Mouse (Mus musculus) limb, embryonic 11.5 days (tissue): ENCODE measurements at regions not wholly inside any gene's neighbourhood (a gene's known extent, or its start where the extent isn't known, plus 50 kb on each side); places are given as distances from the start of the nearest gene placed in this dataset.

Source experiments
- ATAC-seq: fragments of 200-750 bp; cut with Nextera tagmentation; 2 replicates; pipeline ENCODE4 v1.8.0; 2017; ENCODE audit warnings: low read depth; ENCODE audit not compliant: insufficient number of reproducible peaks, low FRiP score, low TSS enrichment
- DNase-seq: peaks from one replicate; pipeline ENCODE4 v3.0.0-alpha.2; 2015; ENCODE audit warnings: low spot score
- H3K27ac ChIP-seq: fragments of 300-500 bp; sonication (generic); replicated peaks from 2 replicates; pipeline ENCODE4 v1.5.1; 2014; ENCODE audit warnings: low read depth, mild to moderate bottlenecking, low read length
- H3K27me3 ChIP-seq: fragments of 300-500 bp; sonication (generic); 2 replicates; pipeline ENCODE4 v1.6.1; 2014; ENCODE audit warnings: mild to moderate bottlenecking, low read length, mixed read lengths; ENCODE audit not compliant: control insufficient read depth, insufficient read depth
- H3K36me3 ChIP-seq: fragments of 300-500 bp; sonication (generic); 2 replicates; pipeline ENCODE4 v1.6.1; 2014; ENCODE audit warnings: mild to moderate bottlenecking, low read length, moderate library complexity, mixed read lengths; ENCODE audit not compliant: control insufficient read depth, insufficient read depth
- H3K4me1 ChIP-seq: fragments of 300-500 bp; sonication (generic); 2 replicates; pipeline ENCODE4 v1.6.1; 2014; ENCODE audit warnings: low read length, mixed read lengths; ENCODE audit not compliant: control insufficient read depth, insufficient read depth
- H3K4me2 ChIP-seq: fragments of 300-500 bp; sonication (generic); 2 replicates; pipeline ENCODE4 v1.6.1; 2014; ENCODE audit warnings: low read depth, mild to moderate bottlenecking, moderate library complexity; ENCODE audit not compliant: severe bottlenecking
- H3K4me3 ChIP-seq: fragments of 300-500 bp; sonication (generic); 2 replicates; pipeline ENCODE4 v1.5.1; 2014; ENCODE audit warnings: low read depth, low read length
- H3K9ac ChIP-seq: fragments of 300-500 bp; sonication (generic); 2 replicates; pipeline ENCODE4 v1.6.1; 2014; ENCODE audit warnings: mild to moderate bottlenecking, low read length
- H3K9me3 ChIP-seq: fragments of 300-500 bp; sonication (generic); 2 replicates; pipeline ENCODE4 v1.6.1; 2016; ENCODE audit warnings: low read length; ENCODE audit not compliant: control insufficient read depth
- WGBS: fragments of 180-500 bp; shearing (Covaris S2); extraction: QIAGEN DNeasy Blood & Tissue Kit; methylation state at CpG from one replicate; pipeline ENCODE4 v1.1.7; 2014; 5-methylcytosine and 5-hydroxymethylcytosine counted together

GRCm38 (mm10) chr1:42387919-42388684 is 307.5 kb upstream of the Pou3f3 start:
- Histone ChIP-seq H3K4me3 (no peak overlapping the region), H3K4me2 (no peak overlapping the region), H3K27me3 (no peaks in the 10 kb centered on the region), H3K9me3 (no peaks in the 10 kb centered on the region), H3K27ac (no peak overlapping the region), H3K4me1 (no peaks in the 10 kb centered on the region), H3K36me3 (no peaks in the 10 kb centered on the region), H3K9ac (no peak overlapping the region)
- 62% methylated on average over 18 of the region's 18 CpGs for WGBS
- DNase-seq = no peak
- ATAC-seq = no peak

GRCm38 (mm10) chr1:42388740-42389139 is 306.8 kb upstream of the Pou3f3 start:
- H3K9ac ChIP-seq = no peak overlapping the region
- H3K4me1 ChIP-seq = no peaks in the 10 kb centered on the region
- no peak overlapping the region for H3K4me3 ChIP-seq
- H3K27ac ChIP-seq = no peak overlapping the region
- no peak for DNase-seq
- H3K9me3 ChIP-seq = no peaks in the 10 kb centered on the region
- no peaks in the 10 kb centered on the region for H3K36me3 ChIP-seq
- 98% methylated on average over 6 of the region's 6 CpGs for WGBS
- no peaks in the 10 kb centered on the region for H3K27me3 ChIP-seq
- ATAC-seq = no peak
- no peak overlapping the region for H3K4me2 ChIP-seq

GRCm38 (mm10) chr1:42395651-42396260 is 299.8 kb upstream of the Pou3f3 start:
- no peaks in the 10 kb centered on the region; the same call in 1 of the 2 replicates for H3K4me1 ChIP-seq
- ATAC-seq (no peak), DNase-seq (no peak)
- no peak overlapping the region for H3K27ac ChIP-seq
- 81% methylated on average over 13 of the region's 13 CpGs for WGBS
- H3K4me2 ChIP-seq = no peak overlapping the region
- H3K27me3 ChIP-seq = no peaks in the 10 kb centered on the region
- H3K4me3 ChIP-seq = no peak overlapping the region
- no peak overlapping the region for H3K9ac ChIP-seq
- H3K36me3 ChIP-seq = no peaks in the 10 kb centered on the region
- no peaks in the 10 kb centered on the region for H3K9me3 ChIP-seq

GRCm38 (mm10) chr1:42398461-42399154 is 297.0 kb upstream of the Pou3f3 start:
- no peak for ATAC-seq
- H3K4me2 ChIP-seq = no peak overlapping the region
- no peak overlapping the region for H3K27ac ChIP-seq
- H3K36me3 ChIP-seq = no peaks in the 10 kb centered on the region
- H3K9ac ChIP-seq = no peak overlapping the region
- no peak for DNase-seq
- no peaks in the 10 kb centered on the region; the same call in 1 of the 2 replicates for H3K4me1 ChIP-seq
- no peaks in the 10 kb centered on the region for H3K9me3 ChIP-seq
- H3K27me3 ChIP-seq = no peaks in the 10 kb centered on the region
- WGBS = 21% methylated on average over 8 of the region's 8 CpGs
- H3K4me3 ChIP-seq = no peak overlapping the region

GRCm38 (mm10) chr1:42415817-42416538 is 279.6 kb upstream of the Pou3f3 start:
- no peak for DNase-seq
- Histone ChIP-seq H3K4me3 (no peak overlapping the region), H3K4me2 (no peak overlapping the region), H3K27ac (no peak overlapping the region), H3K9ac (no peak overlapping the region), H3K27me3 (no peaks in the 10 kb centered on the region), H3K9me3 (no peaks in the 10 kb centered on the region), H3K36me3 (no peaks in the 10 kb centered on the region), H3K4me1 (no peaks in the 10 kb centered on the region)
- WGBS = 71% methylated on average over 21 of the region's 21 CpGs
- ATAC-seq = no peak

- Histone ChIP-seq H3K36me3 (no peaks in the 10 kb centered on the region), H3K4me3 (no peak overlapping the region), H3K4me2 (no peak overlapping the region), H3K27me3 (no peaks in the 10 kb centered on the region), H3K9ac (no peak overlapping the region), H3K27ac (no peak overlapping the region), H3K9me3 (no peaks in the 10 kb centered on the region), H3K4me1 (no peaks in the 10 kb centered on the region)
- DNase-seq (no peak), ATAC-seq (no peak)
- WGBS = 64% methylated on average over 8 of the region's 8 CpGs
These were observed 278.9 kb upstream of the Pou3f3 start for GRCm38 (mm10) chr1:42416539-42417218.

GRCm38 (mm10) chr1:42417815-42418214 is 277.8 kb upstream of the Pou3f3 start:
- no peaks in the 10 kb centered on the region for H3K27me3 ChIP-seq
- H3K27ac ChIP-seq = no peak overlapping the region
- no peaks in the 10 kb centered on the region for H3K4me1 ChIP-seq
- H3K4me2 ChIP-seq = no peak overlapping the region
- no peak overlapping the region for H3K9ac ChIP-seq
- H3K9me3 ChIP-seq = no peaks in the 10 kb centered on the region
- 47% methylated on average over 4 of the region's 4 CpGs for WGBS
- H3K36me3 ChIP-seq = no peaks in the 10 kb centered on the region
- no peak for DNase-seq
- H3K4me3 ChIP-seq = no peak overlapping the region
- no peak for ATAC-seq

- no peak for DNase-seq
- no peak overlapping the region for H3K4me2 ChIP-seq
These were observed 277.3 kb upstream of the Pou3f3 start for GRCm38 (mm10) chr1:42418233-42418632.

More at GRCm38 (mm10) chr1:42418233-42418632, 277.3 kb upstream of the Pou3f3 start:
- 75% methylated on average over 1 of the region's 1 CpGs for WGBS
- no peak for ATAC-seq
- Histone ChIP-seq H3K4me1 (no peaks in the 10 kb centered on the region), H3K4me3 (no peak overlapping the region), H3K36me3 (no peaks in the 10 kb centered on the region), H3K27ac (no peak overlapping the region), H3K9ac (no peak overlapping the region), H3K27me3 (no peaks in the 10 kb centered on the region), H3K9me3 (no peaks in the 10 kb centered on the region)
